Mouse (Mus musculus) lung, adult 2 months (tissue): ENCODE data around the gene Crocc2. TPM values are rescaled to one million over a fixed set of nuclear protein-coding genes. Genes with fewer than 3 reads are reported as not detected.
A peak's percentile ranks its signal among the peaks of the same experiment; 100 is the strongest.

ENCODE experiments used
- DNase-seq: peaks from one replicate; pipeline ENCODE4 v3.0.0; 2022
- H3K4me1 ChIP-seq: fragments of 200-500 bp; 2 replicates; pipeline ENCODE4 v1.6.1; 2011; ENCODE audit warnings: low read length; ENCODE audit not compliant: control insufficient read depth, insufficient read depth
- H3K4me3 ChIP-seq: fragments of 200-500 bp; replicated peaks from 2 replicates; pipeline ENCODE3; 2011; ENCODE audit warnings: low read depth, mild to moderate bottlenecking, control low read depth, low read length; ENCODE audit errors: extremely low read depth
- CTCF ChIP-seq: fragments of 200-500 bp; IDR thresholded peaks from 2 replicates; pipeline ENCODE4 v1.5.1; 2011; ENCODE audit warnings: mild to moderate bottlenecking, low read length, control low read depth; ENCODE audit not compliant: insufficient read depth
- POLR2A ChIP-seq: fragments of 200-500 bp; IDR thresholded peaks from 2 replicates; pipeline ENCODE4 v1.6.1; 2011; ENCODE audit warnings: low read depth, mild to moderate bottlenecking, control low read depth, low read length, borderline replicate concordance; ENCODE audit errors: extremely low read depth
- WGBS: fragments of 180-500 bp; shearing (Covaris S2); methylation state at CpG from one replicate; pipeline ENCODE4 v1.1.7; 2018; 5-methylcytosine and 5-hydroxymethylcytosine counted together
- polyA plus RNA-seq: library from polyadenylated mRNA; depleted of rRNA; stranded (reverse); fragments of >200 nt; gene quantifications from 2 replicates; pipeline ENCODE4 v1.2.3, GENCODE M21; 2012

Gene Crocc2
- polyA plus RNA-seq, 1 experiment, result 2.2 TPM

DNA sequence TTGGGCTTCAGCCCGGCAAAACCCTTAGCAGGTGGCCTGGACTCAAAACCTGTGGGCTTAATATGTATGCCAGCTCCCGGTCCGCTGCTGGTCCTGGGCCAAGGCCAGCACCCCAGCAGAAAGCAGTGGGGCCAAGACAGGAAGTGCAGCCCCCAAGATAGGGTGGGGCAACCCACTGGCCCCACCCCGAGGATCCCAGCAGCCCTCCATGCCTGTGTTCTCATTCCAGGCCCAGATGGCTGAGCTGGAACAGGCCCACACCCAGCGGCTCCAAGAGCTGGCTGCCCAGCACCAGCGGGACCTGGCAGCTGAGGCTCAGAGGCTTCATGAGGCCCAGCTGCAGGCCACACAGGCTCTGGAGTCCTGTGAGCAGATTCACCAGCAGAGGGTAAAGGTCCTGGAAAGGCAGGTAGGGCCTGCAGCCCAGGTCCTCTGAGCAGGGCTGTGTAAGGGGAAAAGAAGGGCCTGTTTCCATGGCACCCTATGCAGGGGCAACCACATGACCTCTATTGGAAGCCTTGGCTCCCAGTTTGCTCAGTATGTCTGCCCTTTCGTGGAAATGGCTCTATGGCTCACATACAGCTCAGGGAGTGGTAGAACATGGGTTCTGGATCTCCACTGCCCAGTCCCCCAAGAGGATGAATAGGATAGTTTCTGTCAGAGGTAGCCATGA lies 58.9 kb downstream of the Crocc2 start:
- TF ChIP-seq CTCF (no peak), POLR2A (no peak)
- no peak overlapping the region for H3K4me3 ChIP-seq
- no peak for DNase-seq
- 0 out of 2 replicates have a peak, but pooled peaks cover 3% of the 10 kb centered on the region for H3K4me1 ChIP-seq
- WGBS, result 61% methylated on average over 7 of the region's 7 CpGs

DNA sequence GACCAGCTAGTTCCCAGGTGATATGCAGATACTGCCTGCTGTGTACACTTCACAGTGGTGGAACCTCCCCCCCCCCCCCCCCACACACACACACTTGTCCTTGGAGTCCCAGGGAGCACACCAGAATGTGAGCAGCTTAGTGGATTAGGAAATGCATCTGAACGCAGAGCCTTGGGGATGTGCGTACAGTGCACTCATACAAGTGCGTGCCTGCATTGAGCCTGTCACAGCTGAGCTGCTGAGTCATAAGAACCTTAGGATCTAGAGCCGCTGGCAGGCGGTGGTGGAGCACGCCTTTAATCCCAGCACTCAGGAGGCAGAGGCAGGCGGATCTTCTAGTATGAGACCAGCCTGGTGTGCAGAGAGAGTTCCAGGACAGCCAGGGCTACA lies 59.4 kb downstream of the Crocc2 start:
- Histone ChIP-seq H3K4me1 (0 out of 2 replicates have a peak, but pooled peaks cover 3% of the 10 kb centered on the region), H3K4me3 (no peak overlapping the region)
- no peak for DNase-seq
- 91% methylated on average over 7 of the region's 7 CpGs for WGBS
- no peak for TF ChIP-seq POLR2A

- 35% methylated on average over 6 of the region's 6 CpGs for WGBS
- DNase-seq, result no peak
- Histone ChIP-seq H3K4me1 (0 out of 2 replicates have a peak, but pooled peaks cover 3% of the 10 kb centered on the region), H3K4me3 (no peak overlapping the region)
- no peak for TF ChIP-seq POLR2A
- TF ChIP-seq CTCF, result no peak
Observed at GRCm38 (mm10) chr1:93229221-93229620, 60.7 kb downstream of the Crocc2 start.

GRCm38 (mm10) chr1:93229626-93230025 lies 61.1 kb downstream of the Crocc2 start:
- DNase-seq, result no peak
- Histone ChIP-seq H3K4me1 (0 out of 2 replicates have a peak, but pooled peaks cover 3% of the 10 kb centered on the region), H3K4me3 (no peak overlapping the region)
- WGBS, result 59% methylated on average over 4 of the region's 4 CpGs
- TF ChIP-seq CTCF, result no peak
- no peak for TF ChIP-seq POLR2A

DNA sequence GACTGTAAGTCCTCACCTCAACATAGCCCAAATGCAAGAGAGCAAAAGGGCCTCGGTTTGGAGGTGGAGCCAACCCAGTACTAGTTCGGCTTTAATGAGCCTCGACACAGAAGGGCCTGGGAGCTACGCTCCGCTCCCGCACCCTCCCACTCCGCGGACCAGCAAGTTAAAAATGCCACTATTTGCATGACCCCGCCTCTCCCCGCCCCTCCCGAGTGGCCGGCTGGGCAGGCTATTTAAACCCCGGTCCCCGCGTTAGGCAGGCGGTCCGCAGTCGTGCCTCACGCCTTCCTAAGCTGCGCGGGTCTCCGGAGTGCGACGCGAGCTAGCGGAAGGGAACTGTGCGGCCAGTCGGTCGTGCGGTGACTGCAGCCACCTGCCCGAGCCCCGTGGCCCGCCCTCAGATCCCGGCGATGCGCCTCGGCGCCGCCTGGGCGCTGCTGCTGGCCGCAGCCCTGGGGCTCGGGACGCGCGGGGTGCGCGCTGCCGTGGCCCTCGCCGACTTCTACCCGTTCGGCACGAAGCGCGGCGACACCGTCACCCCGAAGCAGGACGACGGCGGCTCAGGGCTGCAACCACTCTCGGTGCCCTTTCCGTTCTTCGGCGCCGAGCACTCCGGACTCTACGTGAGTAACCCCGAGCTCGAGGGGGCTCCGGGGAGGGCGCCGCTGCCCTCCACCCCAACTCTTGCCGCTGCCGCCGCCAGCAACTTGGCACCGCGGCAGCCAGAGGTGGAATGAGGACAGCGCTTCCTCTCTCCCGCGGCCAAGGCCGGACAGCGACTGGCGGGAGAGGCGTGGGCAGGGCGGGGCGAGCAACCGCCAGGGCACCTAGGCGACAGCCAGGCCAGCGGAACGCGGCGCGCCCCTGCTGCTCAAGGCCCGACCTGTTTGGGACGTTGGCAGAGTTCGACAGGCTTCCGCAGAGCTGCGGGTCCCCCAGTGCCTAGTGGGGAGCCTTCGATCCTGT lies 67.3 kb downstream of the Crocc2 start, which contains the start of gene Sned1:
Gene Sned1 (plus strand): TSS at position 266 of the 969 bp plus-strand sequence.
- TF ChIP-seq POLR2A, result peak; percentile 96
- no peak for TF ChIP-seq CTCF
- peak within 1 kb of the TSS; percentile 73 for H3K4me3 ChIP-seq
- peaks cover 6% of the 10 kb centered on the region; the same call in 1 of the 2 replicates for H3K4me1 ChIP-seq
- WGBS, result 1% methylated on average over 100 of the region's 100 CpGs
- peak; percentile 92 for DNase-seq

- Histone ChIP-seq H3K4me3 (peak overlapping the region; percentile 73), H3K4me1 (peaks cover 6% of the 10 kb centered on the region; the same call in 1 of the 2 replicates)
- TF ChIP-seq CTCF (no peak), POLR2A (no peak)
- no peak for DNase-seq
- 23% methylated on average over 3 of the region's 3 CpGs for WGBS
Observed at GRCm38 (mm10) chr1:93236545-93236924, 68.0 kb downstream of the Crocc2 start.

- 86% methylated on average over 10 of the region's 10 CpGs for WGBS
- no peak for TF ChIP-seq POLR2A
- no peak for TF ChIP-seq CTCF
- Histone ChIP-seq H3K4me1 (peaks cover 6% of the 10 kb centered on the region; the same call in 1 of the 2 replicates), H3K4me3 (no peak overlapping the region)
- DNase-seq, result no peak
Observed at GRCm38 (mm10) chr1:93237676-93238075, 69.2 kb downstream of the Crocc2 start.

- peaks cover 6% of the 10 kb centered on the region; the same call in 1 of the 2 replicates for H3K4me1 ChIP-seq
- WGBS, result 54% methylated on average over 4 of the region's 4 CpGs
- no peak for DNase-seq
Observed at GRCm38 (mm10) chr1:93238201-93238600, 69.7 kb downstream of the Crocc2 start.

GRCm38 (mm10) chr1:93245936-93246335 lies 77.4 kb downstream of the Crocc2 start:
- TF ChIP-seq POLR2A, result no peak
- TF ChIP-seq CTCF, result no peak
- Histone ChIP-seq H3K4me3 (no peak overlapping the region), H3K4me1 (peaks cover 9% of the 10 kb centered on the region)
- 29% methylated on average over 2 of the region's 2 CpGs for WGBS
- no peak for DNase-seq

More at GRCm38 (mm10) chr1:93238201-93238600, 69.7 kb downstream of the Crocc2 start:
- H3K4me3 ChIP-seq, result no peak overlapping the region
- TF ChIP-seq CTCF, result peak; percentile 36; the same call in 1 of the 2 replicates
- no peak for TF ChIP-seq POLR2A
